Mouse (Mus musculus) mouse embryonic stem cell (cell line): ENCODE results near the gene C1qtnf6.

Experiments
- in situ Hi-C, 2 experiments: fragments of 300-500 bp; cut with MboI; formaldehyde crosslinking; loops; 1 replicate in 1 of 2; 3 replicates in 1 of 2; pipeline ENCODE4 v1.14.3; 2019 to 2020; ENCODE audit warnings: low sequenced_read_pairs in 2 of 2, low pct_unique_long_range_greater_than_20kb in 1 of 2, mixed read lengths in 1 of 2; ENCODE audit not compliant: unreplicated experiment in 1 of 2

Gene C1qtnf6

DNA sequence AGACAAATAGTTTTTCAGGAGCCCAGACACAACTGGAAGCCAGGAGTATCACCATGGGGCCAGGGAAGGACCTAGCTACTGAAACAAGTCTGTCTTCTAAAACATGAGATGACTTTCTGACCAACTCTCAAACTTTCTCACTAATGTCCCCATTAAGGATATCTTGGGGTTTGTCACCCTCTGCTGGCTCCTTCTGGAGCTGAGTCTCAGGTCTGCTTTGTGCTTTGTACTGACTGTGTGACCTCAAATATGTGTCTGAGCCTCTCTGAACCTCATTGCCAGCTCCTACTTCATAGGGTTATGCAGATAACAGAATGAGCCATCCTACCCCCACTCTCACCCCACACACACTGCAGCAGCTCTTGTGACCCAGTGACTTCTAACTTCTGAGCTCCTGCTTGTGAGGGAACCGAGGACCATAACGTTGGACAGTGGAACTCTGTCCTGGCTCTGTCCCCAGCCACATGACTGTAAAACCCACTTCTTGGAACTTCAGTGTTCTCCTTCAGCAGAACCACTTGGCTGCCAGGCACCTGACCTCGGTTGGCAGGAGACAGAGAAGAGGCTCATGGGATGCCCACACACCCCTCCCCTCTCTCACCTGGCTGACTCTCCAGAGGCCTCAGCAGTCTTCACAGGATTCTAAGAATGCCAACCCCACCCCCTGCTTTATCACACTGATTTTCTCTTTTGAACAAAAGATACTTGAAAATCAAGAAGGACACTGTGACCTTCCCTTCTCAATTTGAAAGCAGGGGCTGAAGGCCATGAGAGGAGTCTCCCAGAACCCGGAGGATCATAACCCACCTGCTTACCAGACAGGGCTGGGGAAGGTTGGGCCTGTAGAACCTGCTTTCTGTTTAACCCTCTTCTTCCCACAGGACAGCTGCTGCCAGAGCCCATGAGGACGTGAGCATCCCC, 16.5 kb upstream of the C1qtnf6 start:
- in situ Hi-C loops = loop anchor here in 1 of 2 experiments (5.0 kb wide), 1 partner anchor 40 kb away; no protein-coding TSS in a partner anchor

DNA sequence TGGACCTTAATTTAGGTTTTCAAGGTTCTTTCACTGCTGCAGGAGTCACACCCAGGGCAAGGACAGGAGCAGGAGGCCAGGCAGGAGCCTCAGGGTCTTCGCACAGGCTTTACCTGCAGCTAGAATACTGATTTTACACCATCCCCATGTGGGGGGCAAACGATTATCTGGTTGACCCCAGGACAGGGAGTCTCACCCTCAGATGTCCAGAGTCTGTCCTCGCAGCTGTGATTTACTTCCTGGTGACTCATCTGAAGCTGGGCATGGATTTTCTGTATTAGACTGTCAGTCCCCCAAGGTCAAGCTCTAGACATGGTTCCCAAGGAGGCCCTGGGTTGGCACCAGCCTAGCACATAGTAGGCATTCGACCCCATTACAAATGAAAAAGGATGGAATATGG, 14.8 kb upstream of the C1qtnf6 start:
- in situ Hi-C loops = loop anchor here in 1 of 2 experiments (5.0 kb wide), 1 partner anchor 41 kb away; no protein-coding TSS in a partner anchor

DNA sequence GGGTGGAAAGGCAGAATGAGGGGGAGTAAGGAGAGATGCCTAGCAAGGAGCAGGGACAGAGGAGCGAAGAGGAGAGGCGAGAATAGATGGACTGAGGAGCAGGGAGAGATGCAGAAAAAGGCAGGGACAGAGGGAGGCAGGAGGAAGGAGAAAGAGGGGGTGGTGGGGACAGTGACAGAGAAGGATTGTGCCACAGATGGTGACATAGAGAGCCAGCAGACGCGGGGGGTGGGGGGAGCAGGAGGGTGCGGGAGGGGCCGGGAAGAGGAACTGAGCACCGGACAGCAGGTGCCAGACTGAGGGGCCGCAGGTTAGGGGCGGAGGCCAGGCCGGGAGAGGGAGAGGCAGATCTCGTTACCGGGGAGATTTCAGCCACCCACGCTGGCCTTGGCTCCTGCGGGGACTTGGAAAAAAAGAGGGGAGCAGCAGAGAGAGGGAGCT, 13.4 kb upstream of the C1qtnf6 start, which contains the start of gene Sstr3:
Gene Sstr3, minus strand, starts transcription at position 125 of the 441 bp plus-strand sequence.
- in situ Hi-C loops = loop anchor here in 1 of 2 experiments (5.0 kb wide), 1 partner anchor 43 kb away; no protein-coding TSS in a partner anchor

DNA sequence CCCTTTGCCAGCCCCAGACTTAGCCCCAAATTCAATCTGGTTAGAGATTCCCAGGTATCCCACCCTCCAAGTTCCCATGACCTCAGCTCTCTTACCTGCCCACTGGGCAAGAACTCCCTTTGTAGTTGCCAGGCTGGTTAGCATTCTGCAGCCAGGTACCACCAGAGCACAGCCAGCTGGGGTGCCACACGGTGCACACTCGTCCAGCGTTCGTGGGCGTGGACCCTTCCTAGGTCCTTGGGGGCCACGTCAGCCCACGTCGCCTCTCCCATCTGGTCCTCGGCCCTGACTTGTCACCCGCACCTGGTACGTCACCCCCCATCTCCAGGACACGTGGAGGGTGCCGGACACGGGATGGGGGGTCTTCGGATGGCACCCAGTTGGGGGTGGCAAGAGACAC, 12.8 kb upstream of the C1qtnf6 start:
- in situ Hi-C loops = no loop called here

DNA sequence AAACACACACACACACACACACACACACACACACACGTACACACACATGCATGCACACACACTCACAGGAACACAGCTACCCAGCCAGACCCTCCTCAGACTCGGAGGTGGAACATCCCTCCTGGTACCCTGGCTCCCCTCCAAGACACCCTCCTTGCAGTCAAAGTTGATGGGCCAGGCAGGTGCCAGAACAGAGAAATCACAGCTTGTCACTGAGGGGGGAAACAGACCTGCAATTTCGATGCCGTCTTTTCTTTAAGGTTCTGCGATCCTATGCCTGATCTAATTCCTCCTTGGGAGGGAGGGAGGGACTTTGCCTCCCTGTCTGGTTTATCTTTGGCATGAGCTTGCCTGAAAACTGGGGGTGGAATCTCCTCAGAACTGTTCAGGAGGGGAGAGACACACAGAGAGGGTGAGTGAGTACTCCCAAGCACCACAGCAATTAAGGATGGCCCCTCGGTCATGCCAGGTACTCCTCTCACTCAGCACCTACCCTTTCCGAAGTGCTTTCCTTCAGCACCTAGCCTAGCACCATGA, 11.6 kb upstream of the C1qtnf6 start:
- in situ Hi-C loops = no loop called here

DNA sequence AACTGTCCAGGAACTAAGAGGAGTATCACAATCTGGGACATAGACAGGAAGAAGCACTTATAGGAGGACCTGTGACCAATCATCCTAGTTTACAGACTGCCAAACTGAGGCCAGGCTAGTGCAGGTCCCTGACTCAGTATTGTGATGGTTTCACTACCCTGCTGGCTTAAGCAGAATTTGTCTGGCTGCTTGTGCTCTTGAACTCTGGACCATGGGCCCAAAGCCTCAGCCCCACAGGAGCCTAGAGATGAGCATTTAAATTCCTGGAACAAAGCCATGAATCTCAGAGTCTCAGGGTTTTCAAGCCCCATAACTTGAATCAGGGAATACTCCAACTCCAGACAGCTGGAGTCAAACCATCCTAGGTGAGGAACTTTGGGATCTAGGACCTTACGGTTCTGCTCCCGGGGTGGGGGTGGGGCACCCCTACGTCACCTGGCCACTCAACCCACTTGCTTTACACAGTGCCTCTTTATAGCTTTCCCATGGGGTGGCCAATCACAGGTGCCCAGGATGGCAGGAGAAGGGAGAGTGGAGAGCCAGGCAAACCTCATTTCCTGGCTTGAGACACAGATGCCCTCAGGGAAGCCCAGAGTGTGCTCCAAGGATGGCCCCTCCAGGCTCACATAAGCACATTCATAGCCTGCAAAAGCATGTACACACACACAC, 11.0 kb upstream of the C1qtnf6 start:
- in situ Hi-C loops = no loop called here

DNA sequence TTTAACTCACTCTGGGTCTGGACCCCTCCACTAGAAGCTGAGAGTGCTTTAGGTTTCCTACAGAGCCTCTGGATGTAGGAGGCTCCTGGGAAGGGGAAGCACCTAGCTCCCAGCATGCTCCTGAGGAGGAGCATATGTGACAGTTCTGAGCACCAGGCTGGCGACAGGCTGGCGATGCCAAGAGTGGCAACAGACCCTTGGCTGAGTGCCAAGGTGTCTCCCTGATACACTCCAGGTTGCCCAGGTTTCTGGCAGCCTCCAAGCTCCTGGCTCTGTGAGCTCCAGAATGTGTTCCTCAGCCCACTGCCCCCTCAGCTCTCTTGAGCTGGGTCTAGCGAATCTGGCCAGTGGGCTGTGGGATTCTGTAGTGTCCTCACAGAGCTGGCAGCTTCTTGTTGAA, 10.4 kb upstream of the C1qtnf6 start:
- in situ Hi-C loops = no loop called here

DNA sequence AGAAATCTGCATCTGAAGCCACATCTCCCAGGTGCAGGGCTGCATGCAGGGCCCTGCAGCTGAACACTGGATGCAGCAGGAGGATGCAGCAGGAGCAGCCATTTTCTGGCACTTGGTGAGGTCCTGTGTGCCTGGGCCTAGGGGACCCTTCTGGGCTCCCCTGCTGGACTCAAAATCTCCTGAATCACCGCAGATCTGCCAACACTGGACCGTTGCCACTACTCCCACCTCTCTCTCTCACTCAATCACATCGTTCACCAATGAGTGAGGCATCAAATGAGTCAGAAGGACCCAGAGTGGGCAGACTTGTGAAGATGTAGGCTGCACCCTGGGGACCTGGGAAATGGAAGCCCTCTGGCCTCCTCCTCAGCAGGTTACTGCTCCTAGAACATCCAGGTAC, 9.8 kb upstream of the C1qtnf6 start:
- in situ Hi-C loops = no loop called here

DNA sequence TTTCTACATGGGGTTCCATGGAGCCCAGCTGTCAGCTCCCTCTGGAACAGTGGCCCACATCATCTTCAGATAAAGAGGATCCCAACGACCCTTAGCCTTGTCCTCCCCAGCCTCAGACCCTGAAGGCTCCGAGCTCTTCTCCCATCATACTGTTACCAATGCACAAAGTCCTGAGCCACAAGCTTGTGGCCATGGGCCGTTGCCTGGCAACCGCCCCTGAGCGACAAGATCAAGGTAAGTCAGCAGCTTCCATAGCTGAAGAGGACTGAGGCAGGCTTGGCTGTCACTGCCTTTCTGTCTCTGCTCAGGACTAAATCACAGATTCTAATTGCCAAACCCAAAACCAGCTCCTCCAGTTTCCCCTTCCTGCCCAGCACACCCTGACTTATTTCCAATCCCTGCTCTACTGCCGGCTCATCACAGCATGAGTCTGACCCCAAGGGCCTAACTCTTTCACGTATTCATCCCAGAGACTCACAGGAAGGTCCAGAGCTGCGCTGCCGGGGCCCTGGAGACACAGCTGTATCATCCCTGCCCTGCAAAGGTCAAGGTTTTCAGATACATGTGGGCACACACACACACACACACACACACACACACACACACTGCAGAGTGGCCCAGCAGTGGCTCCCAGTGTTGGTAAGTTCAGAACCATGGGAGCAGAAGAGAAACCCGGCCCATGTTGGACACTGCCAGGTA, 4.7 kb upstream of the C1qtnf6 start:
- in situ Hi-C loops = loop anchor here in 1 of 2 experiments (5.0 kb wide), 1 partner anchor 184 kb away; no protein-coding TSS in a partner anchor

DNA sequence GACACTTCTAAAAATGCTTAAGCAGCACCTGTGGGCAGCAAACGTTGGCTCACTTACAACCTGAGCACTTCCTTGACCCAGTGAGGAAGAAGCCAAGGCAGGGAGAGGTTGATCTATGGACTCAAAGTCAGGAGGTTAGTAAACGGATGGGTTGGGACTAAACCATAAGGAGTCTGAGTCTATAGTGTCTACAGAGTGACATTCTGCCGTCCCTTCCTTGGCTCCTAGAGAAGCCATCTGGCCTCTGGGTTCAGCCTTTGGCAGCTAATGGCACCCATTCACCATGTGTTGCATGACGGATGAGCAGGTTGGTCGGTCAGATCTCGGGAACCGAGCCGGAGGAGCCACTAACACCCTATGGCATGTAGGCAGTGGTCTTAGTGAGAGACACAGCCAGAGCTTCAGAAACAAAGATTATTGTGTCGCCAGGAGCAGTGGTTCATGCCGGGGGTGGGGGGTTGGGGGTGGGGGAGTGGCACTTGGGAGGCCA, 2.2 kb upstream of the C1qtnf6 start:
- in situ Hi-C loops = no loop called here

DNA sequence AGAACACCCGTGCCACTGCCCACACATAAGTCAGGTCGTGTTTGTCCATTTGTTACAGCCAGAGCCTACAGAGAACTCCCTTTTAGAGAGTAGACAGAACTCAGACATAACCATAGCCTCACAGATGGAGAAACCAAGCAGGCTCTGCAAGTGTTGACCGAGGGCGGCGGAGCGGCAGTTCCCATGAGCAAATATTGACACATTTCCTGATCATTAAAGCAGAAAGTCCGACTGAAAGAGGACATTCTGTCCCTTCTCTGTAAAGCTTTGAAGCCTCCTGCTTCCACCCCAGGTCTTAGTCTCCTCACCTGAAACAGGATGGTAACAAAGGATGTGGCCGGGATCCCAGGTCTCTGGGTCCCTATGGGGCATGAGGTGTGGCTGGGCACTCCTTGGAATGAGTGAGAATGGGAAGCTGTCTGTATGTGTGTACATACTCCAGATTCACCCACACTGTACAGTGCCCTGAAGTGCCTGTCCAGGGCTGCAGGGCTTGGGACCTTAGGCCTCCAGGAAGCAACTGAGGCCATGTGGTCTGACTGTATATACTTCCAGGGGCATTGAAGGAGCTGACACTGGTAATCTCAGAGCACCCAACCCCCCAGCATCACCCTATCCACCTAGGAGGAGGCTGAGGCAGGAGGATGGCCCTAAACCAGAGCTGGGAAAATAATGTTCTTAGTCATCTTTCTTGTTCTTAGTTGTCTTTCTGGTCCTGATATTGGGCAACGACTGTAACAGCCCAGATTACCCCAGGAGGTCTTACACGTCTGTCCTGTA, 1.5 kb upstream of the C1qtnf6 start:
- in situ Hi-C loops = no loop called here

DNA sequence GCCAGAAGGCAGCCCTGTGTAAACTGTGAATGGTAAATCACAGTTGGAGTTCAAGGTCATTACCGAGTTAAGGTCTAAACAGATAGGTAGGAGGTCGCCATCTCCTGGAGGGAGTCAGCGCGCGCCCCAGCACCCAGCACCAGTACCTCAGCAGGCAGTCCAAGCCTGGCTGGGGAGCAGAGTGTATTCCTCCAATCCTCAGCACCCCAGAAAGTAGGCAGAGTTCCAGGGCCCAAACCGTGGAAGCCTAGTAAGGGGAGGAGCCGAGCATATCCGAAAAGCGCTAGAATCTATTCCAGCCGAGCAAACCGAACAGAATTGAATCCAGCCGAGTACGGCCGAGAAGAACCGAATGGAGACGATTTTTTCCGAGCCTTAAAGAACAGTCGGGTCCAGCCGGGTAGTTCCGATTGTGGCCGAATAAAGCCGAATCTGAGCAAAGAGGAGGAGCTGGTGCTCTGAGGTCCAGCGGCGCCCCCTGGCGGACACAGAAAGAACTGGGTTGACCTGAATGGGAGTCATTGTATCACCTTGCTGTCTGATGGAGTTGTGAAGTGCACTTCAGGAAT, 769 bp upstream of the C1qtnf6 start:
- in situ Hi-C loops = no loop called here

DNA sequence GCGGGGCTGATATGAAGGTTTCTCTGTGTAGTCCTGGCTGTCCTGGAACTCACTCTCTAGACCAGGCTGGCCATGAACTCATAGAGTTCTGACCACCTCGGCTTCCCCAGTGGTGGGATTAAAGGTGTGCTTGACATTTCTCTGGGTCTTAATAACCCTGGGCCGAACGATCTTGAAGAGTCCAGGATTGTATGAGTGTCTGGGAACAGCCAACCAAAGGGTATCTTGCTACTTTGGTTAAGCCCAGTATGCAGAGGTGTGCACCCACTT, 170 bp upstream of the C1qtnf6 start:
- in situ Hi-C loops = no loop called here

DNA sequence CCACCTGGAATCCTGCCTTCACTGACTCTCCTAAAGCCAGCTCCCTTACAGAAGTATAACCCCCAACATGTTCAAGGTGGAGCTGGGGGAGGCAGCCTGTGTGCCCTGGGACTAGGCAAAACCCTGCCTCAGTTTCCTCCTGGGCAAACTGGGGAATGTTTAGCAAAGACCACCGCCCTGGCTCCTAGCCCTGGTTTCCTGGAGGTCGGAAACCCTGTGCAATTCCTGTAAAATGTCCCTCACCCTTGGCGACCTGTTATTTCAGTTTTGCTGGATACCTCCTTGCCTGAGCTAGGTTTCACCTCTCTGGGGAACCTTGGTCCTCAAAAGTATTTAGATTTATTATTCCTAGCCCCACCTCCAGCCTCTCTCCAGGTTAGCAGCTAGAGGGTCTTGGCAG, 1.1 kb downstream of the C1qtnf6 start:
- in situ Hi-C loops = no loop called here

DNA sequence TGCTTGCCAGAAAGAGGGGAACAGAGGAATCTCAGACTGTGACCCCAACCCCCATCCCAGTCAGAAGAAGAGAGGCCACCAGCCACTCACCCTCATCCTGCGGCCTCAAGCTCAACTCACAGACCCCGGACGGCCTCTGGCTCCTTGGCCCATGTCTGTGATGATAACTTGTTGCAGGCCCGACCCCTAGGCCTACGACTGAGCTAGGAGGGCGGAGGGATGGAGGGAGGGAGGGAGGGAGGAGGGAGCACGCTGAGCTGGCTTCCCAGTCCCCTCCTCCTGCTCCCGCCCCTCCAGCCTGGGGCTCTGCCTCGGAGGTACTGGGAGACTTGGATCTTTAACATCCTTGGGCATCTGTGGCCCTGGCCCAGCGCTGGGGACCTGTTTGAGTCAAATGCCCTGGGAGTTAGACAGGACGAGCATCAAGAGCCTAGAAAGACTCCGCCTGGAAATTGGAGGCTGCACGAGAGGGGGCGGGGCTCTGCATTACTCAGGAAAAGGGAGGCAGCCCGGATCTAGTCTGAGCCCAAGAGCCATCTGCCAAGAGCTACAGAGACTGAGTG, 1.7 kb downstream of the C1qtnf6 start:
- in situ Hi-C loops = no loop called here

DNA sequence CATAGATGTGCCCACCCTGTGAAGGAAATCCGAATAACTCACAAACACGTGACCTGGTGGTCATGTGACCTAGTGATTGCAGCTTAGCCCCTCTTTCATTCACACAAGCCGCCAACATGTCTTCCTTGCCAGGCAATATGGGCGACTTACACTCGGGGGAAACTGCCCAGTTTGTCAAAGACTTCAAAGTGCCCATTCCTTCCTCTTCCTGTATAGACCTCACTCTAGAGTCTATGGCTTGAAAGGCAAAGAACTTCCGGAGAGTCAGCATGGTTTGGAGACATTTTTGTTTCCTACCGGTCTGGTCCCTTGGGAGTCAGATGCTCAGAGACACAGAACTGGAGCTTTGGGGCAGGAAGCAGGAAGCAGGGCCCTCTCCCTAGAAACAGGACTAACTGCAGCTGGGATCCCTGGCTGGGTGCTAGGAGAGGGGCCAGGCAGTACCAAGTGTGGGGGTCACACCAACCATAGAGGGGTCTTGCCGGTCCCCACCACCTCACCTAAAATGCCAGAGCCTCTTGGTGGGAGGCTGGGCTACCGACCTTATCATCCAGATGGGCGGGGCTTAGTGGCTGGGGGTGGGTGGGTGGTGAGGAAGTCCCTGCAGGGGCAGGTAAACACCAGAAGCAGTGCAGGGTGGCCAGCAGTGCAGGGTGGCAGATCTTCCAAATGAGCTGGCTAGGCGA, 2.3 kb downstream of the C1qtnf6 start:
- in situ Hi-C loops = no loop called here

DNA sequence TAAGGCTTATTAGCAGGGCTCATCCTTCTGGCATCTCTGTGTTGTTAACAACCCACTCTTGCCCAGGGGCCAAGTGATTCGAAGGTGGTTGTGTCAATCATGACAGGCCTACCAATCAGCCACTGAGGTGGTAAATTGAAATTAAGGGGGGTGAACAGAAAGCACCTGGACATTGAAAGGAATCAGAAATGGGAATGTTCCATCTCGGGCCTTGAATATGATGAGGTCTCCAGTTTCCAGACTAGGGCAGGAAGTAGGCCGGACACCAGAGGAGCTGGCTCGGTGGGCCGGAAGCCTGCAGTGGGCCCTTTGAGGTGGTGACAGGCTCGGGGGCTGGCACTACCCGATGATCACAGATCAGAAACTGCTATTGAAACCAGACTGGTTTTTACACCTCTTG, 3.2 kb downstream of the C1qtnf6 start:
- in situ Hi-C loops = no loop called here
